Mouse (Mus musculus): Measurements from ENCODE around the gene Noc3l. TPM values are rescaled to one million over a fixed set of nuclear protein-coding genes. Genes with fewer than 3 reads are reported as not detected.

Noc3l gene
- polyA plus RNA-seq, 1 experiment from 2014 or later, result 4.8 TPM

DNA sequence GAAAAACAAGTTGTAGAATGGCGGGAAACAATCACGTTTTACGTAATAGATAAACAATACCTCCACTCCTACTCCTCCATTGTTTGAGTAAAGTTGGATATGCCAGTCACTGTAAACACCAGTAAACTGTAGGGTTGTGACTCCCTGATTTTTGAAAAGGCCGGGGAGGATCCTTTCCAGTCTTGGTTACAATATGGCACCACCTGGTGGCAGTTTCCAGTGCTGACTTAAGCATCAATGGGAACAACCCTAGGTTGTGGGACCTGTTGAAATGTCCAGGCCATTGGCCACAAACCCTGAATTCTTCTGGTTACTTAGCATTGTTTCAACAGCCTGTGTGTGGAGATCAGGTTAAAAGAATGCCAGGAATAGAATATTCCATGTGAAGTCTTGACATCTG, 43.5 kb downstream of the Noc3l start:
- Histone ChIP-seq H3K27ac (no peak overlapping the region), H3K9me3 (replicated peaks; ENCODE audit: low read length) (no peaks in the 10 kb centered on the region), H3K27me3 (ENCODE audit: insufficient read depth, low read length) (no peaks in the 10 kb centered on the region), H3K4me1 (replicated peaks; ENCODE audit: insufficient read depth, low read length) (no peaks in the 10 kb centered on the region), H3K36me3 (ENCODE audit: insufficient read depth, low read length) (no peaks in the 10 kb centered on the region), H3K4me2 (ENCODE audit: low read length) (no peak overlapping the region), H3K9ac (ENCODE audit: low read depth, low read length) (no peak overlapping the region), H3K4me3 (replicated peaks; ENCODE audit: low read depth, low read length) (no peak overlapping the region)
- 0 out of 2 replicates have a peak, but pooled peaks have one; percentile 43 for ATAC-seq (replicated peaks; ENCODE audit: low FRiP score, low read depth)
- whole genome bisulfite sequencing, result 40% methylated on average over 4 of the region's 4 CpGs
- TF ChIP-seq CTCF (IDR thresholded peaks at IDR 0.05; ENCODE audit: low read depth), result peak; percentile 80
- DNase-seq (ENCODE audit: low spot score), result peak; percentile 75

DNA sequence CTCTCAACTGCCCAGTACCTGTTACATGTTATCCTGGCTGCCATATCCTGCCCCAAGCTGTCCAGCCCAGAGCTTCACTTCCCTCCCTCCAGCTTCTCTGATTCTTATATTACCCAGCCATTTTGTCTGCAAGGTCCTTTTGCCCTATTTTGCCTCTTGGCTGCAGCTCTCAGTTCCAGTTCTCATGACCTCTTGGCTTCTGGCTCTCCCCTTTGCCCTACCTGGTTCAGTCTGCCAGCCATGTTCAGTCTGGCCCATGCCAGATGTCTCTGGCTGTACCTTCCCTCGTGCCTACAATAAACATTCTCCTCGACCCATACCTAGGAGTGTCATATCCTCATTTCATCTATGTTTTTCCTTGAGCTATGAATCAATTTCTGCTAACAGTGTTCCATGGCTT, 52.7 kb downstream of the Noc3l start:
- Histone ChIP-seq H3K4me2 (ENCODE audit: low read length) (no peak overlapping the region), H3K9ac (ENCODE audit: low read depth, low read length) (no peak overlapping the region), H3K9me3 (replicated peaks; ENCODE audit: low read length) (no peaks in the 10 kb centered on the region), H3K4me1 (replicated peaks; ENCODE audit: insufficient read depth, low read length) (no peaks in the 10 kb centered on the region), H3K27ac (no peak overlapping the region), H3K4me3 (replicated peaks; ENCODE audit: low read depth, low read length) (no peak overlapping the region), H3K36me3 (ENCODE audit: insufficient read depth, low read length) (no peaks in the 10 kb centered on the region), H3K27me3 (ENCODE audit: insufficient read depth, low read length) (no peaks in the 10 kb centered on the region)
- TF ChIP-seq CTCF (IDR thresholded peaks at IDR 0.05; ENCODE audit: low read depth), result no peak
- DNase-seq (ENCODE audit: low spot score) (no peak), ATAC-seq (replicated peaks; ENCODE audit: low FRiP score, low read depth) (no peak)
- WGBS, result 56% methylated on average over 2 of the region's 2 CpGs

DNA sequence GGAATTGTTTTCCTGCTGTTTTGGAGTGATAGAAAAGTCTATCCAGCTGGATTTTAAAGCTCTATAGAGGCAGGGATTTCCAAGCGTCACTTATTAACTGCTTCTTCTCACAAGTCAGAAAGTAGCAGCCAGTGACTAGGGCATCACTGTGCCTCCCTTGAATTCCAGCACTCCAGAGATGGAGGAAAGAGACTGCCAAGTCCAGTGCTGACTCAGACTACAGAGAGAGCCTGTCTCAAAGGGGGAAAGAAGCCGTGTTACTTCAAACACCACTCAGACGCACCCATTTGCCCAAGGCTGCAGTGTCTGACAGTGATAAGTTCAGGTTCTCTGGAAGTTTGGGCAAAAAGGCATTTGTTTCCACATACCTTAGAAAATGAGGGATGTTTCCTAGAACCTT, 58.6 kb downstream of the Noc3l start:
- no peak overlapping the region for H3K9ac ChIP-seq (ENCODE audit: low read depth, low read length)
- H3K4me2 ChIP-seq (ENCODE audit: low read length), result no peak overlapping the region
- H3K9me3 ChIP-seq (replicated peaks; ENCODE audit: low read length), result no peaks in the 10 kb centered on the region
- TF ChIP-seq CTCF (IDR thresholded peaks at IDR 0.05; ENCODE audit: low read depth), result no peak
- H3K4me1 ChIP-seq (replicated peaks; ENCODE audit: insufficient read depth, low read length), result 0 out of 2 replicates have a peak, but pooled peaks cover 3% of the 10 kb centered on the region
- H3K4me3 ChIP-seq (replicated peaks; ENCODE audit: low read depth, low read length), result no peak overlapping the region
- H3K27ac ChIP-seq, result no peak overlapping the region
- no peaks in the 10 kb centered on the region for H3K27me3 ChIP-seq (ENCODE audit: insufficient read depth, low read length)
- no peaks in the 10 kb centered on the region for H3K36me3 ChIP-seq (ENCODE audit: insufficient read depth, low read length)
- ATAC-seq (replicated peaks; ENCODE audit: low FRiP score, low read depth), result no peak
- WGBS, result 56% methylated on average over 3 of the region's 3 CpGs
- no peak for DNase-seq (ENCODE audit: low spot score)

- TF ChIP-seq CTCF (IDR thresholded peaks at IDR 0.05; ENCODE audit: low read depth), result no peak
- no peaks in the 10 kb centered on the region for H3K9me3 ChIP-seq (replicated peaks; ENCODE audit: low read length)
- H3K4me2 ChIP-seq (ENCODE audit: low read length), result no peak overlapping the region
- no peak for ATAC-seq (replicated peaks; ENCODE audit: low FRiP score, low read depth)
- no peaks in the 10 kb centered on the region for H3K27me3 ChIP-seq (ENCODE audit: insufficient read depth, low read length)
- peak; percentile 67 for DNase-seq (ENCODE audit: low spot score)
- 0 out of 2 replicates have a peak overlapping the region, but pooled peaks have one; percentile 40 for H3K27ac ChIP-seq
- no peak overlapping the region for H3K9ac ChIP-seq (ENCODE audit: low read depth, low read length)
- 51% methylated on average over 7 of the region's 7 CpGs for whole genome bisulfite sequencing
- H3K4me1 ChIP-seq (replicated peaks; ENCODE audit: insufficient read depth, low read length), result 0 out of 2 replicates have a peak, but pooled peaks cover 3% of the 10 kb centered on the region
- H3K4me3 ChIP-seq (replicated peaks; ENCODE audit: low read depth, low read length), result no peak overlapping the region
- no peaks in the 10 kb centered on the region for H3K36me3 ChIP-seq (ENCODE audit: insufficient read depth, low read length)
Observed at GRCm38 (mm10) chr19:38758685-38759472, 60.2 kb downstream of the Noc3l start.

DNA sequence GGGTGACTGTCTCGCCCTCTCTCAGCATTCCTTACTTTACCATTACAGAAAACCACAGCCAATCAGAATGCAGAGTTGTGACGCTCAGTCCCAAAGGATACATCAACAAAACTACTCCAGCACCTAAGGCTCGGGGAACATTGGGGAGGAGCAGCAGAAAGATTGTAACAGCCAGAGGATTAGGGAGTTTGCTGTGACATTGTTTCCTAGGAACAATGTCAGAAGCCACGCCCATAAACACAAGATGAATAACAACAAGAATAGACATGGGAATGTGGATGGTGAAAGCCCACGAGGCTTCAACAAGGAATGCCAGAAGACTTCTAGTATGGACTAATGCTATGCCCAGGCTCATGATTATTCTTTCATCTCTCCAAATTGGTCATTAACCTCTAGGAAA, 61.0 kb downstream of the Noc3l start:
- no peak overlapping the region for H3K4me2 ChIP-seq (ENCODE audit: low read length)
- no peaks in the 10 kb centered on the region for H3K27me3 ChIP-seq (ENCODE audit: insufficient read depth, low read length)
- ATAC-seq (replicated peaks; ENCODE audit: low FRiP score, low read depth) (no peak), DNase-seq (ENCODE audit: low spot score) (peak; percentile 37)
- 0 out of 2 replicates have a peak, but pooled peaks cover 3% of the 10 kb centered on the region for H3K4me1 ChIP-seq (replicated peaks; ENCODE audit: insufficient read depth, low read length)
- no peaks in the 10 kb centered on the region for H3K36me3 ChIP-seq (ENCODE audit: insufficient read depth, low read length)
- H3K9me3 ChIP-seq (replicated peaks; ENCODE audit: low read length), result no peaks in the 10 kb centered on the region
- 60% methylated on average over 5 of the region's 5 CpGs for WGBS
- H3K4me3 ChIP-seq (replicated peaks; ENCODE audit: low read depth, low read length), result no peak overlapping the region
- no peak overlapping the region for H3K27ac ChIP-seq
- no peak overlapping the region for H3K9ac ChIP-seq (ENCODE audit: low read depth, low read length)
- TF ChIP-seq CTCF (IDR thresholded peaks at IDR 0.05; ENCODE audit: low read depth), result no peak

- Histone ChIP-seq H3K9me3 (replicated peaks; ENCODE audit: low read length) (no peaks in the 10 kb centered on the region), H3K4me1 (replicated peaks; ENCODE audit: insufficient read depth, low read length) (0 out of 2 replicates have a peak, but pooled peaks cover 3% of the 10 kb centered on the region), H3K9ac (ENCODE audit: low read depth, low read length) (no peak overlapping the region), H3K27me3 (ENCODE audit: insufficient read depth, low read length) (no peaks in the 10 kb centered on the region), H3K27ac (no peak overlapping the region), H3K4me2 (ENCODE audit: low read length) (no peak overlapping the region), H3K36me3 (ENCODE audit: insufficient read depth, low read length) (no peaks in the 10 kb centered on the region), H3K4me3 (replicated peaks; ENCODE audit: low read depth, low read length) (no peak overlapping the region)
- TF ChIP-seq CTCF (IDR thresholded peaks at IDR 0.05; ENCODE audit: low read depth), result no peak
- ATAC-seq (replicated peaks; ENCODE audit: low FRiP score, low read depth) (no peak), DNase-seq (ENCODE audit: low spot score) (no peak)
- WGBS, result 91% methylated on average over 3 of the region's 3 CpGs
Observed at GRCm38 (mm10) chr19:38757161-38757560, 61.9 kb downstream of the Noc3l start.
